Mouse (Mus musculus) gastrocnemius, adult 18-20 months (tissue): ENCODE data around the gene Prdm1. TPM values are rescaled to one million over a fixed set of nuclear protein-coding genes. Genes with fewer than 3 reads are reported as not detected.

Experiments used
- DNase-seq: peaks from one replicate; pipeline ENCODE4 v3.0.0; 2021; ENCODE audit warnings: low spot score
- total RNA-seq, 2 experiments: library from RNA; stranded (reverse); gene quantifications; 2 replicates each; pipeline ENCODE4 v1.2.3; 2021

Prdm1 gene
- total RNA-seq, 2 experiments from 2014 or later, result 0.16 to 0.43 TPM

DNA sequence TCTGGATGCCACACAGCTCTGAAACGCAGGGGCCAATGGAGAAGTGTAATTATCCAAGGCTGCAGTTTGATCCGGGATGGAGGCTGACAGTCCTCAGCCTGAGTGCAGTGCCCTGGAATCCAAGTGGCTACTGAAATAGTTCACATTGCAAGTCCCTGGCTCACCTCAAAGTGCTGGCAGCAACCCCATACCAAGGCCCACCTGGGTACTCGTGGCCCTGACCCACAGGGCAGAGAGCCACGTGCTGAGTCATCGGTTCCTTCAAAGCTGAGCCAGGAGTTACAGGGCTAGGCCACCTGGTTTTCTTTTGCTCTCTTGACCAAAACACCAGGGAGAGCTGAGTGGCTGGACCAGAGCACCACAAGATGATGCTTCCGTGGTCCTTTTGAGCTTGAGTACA lies 103.3 kb downstream of the Prdm1 start:
- no peak for DNase-seq

DNA sequence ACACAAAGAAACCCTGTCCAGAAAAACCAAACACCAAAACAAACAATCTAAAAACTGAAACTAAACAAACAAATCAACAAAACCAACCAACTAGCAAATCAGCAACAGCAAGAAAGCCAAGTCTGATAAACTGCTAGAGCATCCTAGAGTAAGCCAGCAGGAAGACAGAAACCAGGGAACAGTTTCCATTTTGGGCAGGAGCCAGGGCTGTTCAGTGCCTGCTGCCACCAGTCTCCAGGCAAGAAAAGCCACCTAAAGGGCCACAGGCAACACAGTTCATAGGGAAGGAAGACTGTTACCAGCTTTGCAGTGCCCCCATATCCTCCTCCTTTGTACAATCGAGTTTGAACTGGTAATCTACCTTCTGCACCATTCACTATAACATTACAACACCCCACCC lies 106.4 kb downstream of the Prdm1 start:
- no peak for DNase-seq

DNA sequence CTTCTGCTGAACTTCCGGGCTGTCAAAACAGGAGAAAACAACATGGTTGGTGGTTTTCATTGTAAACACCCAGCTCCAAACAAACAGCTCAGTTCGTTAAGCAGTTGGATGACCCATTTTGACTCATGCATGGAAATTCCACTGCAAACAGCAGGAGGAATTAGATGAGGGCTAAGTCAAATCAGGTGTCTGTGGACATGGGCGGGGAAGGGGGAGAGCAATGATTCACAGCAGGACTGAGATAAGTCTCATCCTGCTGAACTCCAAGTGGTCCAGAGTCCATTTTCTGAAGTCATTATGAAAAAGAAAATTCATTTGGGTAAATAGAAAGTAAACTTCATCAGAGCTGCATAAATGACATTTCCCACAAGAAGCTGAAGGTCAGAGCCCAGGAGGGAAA lies 108.1 kb downstream of the Prdm1 start:
- no peak for DNase-seq

- DNase-seq, result no peak
Measured at GRCm38 (mm10) chr10:44418901-44419300, 109.4 kb downstream of the Prdm1 start.

DNA sequence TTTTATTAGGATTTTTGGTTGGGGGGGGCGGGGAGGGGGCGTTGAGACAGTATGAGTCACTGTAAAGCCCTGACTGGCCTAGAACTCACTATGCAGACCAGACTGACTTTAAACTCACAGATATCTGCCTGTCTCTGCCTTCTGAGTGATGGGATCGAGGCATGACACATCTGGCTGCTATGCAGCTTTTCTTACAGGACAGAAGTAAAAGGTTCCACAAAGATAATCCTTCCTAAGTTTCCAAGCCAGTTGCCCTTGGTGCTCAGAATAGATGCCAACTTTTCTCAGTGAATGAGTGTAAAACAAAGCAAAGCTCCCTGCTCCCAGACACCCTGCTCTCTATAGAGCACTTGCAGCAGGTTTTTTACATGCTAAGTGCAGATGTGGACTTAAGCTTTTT lies 112.7 kb downstream of the Prdm1 start:
- DNase-seq, result no peak

- DNase-seq, result no peak
Measured at GRCm38 (mm10) chr10:44409958-44410357, 118.3 kb downstream of the Prdm1 start.

DNA sequence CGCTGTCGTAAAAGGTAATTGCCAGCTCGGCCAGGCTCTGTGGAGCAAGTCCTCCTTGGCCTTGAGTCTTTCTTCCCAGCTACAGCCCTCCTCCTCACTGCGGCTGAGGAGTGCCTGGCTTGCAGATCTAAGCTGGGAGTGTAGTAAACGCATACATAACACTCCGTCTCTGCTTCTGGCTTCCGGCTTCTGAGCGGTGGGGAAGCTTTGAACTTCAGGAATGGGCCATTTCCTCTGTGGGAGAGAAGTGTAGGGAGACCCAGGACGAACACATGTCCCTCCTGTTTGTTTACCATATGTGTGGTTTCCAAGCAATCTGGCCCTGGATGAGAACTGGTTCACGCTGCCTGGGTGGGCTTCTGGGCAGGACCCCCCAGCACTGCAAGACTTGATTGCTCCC lies 119.2 kb downstream of the Prdm1 start:
- no peak for DNase-seq

DNA sequence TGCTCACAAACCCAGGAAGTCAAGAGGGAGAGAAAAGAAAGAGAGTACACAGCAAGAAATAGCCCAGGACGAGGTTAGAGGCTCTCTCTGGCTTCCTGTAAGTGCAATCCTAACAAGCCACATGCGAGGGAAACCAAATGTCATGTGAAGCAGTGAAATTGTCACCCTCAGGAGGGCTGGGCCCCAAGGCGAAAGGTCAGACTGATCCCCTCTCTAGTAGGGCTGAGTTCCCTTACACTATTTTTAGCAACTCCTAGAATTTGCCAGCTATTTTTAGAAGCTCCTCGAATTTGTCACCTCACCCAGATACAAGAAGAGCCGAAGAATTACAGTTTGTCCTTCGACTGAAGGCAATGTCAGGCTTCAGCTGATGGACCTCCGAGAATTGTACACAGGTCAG lies 124.9 kb downstream of the Prdm1 start:
- DNase-seq, result peak; percentile 26

DNA sequence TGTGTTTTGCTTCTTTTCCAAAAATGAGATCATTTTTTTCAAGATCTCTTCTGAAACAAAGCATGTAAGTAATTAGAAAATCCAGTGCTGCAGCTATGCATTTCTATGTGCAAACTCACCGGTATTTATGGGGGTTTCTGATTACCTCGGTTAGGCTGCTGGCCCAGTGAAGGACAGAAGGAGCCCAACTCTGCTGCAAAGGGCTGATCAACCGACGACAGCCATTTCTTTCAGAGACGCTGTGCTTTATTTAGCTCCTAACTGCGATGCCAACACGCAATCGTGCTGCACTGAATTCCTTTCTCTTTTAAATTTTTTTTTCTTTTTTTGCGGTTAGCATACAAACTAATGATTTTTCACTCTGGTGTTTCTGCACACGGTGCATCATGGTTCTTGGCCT lies 126.7 kb downstream of the Prdm1 start:
- DNase-seq, result no peak

DNA sequence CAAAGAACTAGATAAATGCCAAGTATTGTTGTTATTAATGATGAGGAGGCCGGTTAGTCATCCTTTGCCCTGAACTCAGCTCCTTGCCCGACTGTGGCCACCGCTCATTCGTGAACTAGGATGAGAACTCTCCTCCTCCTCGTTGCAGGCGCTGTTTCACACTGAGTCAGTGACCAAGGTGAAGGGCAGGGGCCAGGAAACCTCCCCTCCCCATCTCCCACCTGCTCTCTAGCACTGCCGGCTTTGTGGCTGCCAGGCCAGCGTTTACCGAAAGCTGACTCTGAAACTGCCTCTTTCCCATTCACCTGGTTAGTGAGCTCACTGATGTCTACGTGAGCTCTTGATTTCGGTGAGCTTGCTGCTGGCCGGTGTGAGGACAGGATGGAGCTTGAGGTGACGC lies 127.7 kb downstream of the Prdm1 start:
- DNase-seq, result no peak

- DNase-seq, result no peak
Measured at GRCm38 (mm10) chr10:44400119-44400518, 128.2 kb downstream of the Prdm1 start.

GRCm38 (mm10) chr10:44392855-44393254 lies 135.4 kb downstream of the Prdm1 start:
- no peak for DNase-seq

DNA sequence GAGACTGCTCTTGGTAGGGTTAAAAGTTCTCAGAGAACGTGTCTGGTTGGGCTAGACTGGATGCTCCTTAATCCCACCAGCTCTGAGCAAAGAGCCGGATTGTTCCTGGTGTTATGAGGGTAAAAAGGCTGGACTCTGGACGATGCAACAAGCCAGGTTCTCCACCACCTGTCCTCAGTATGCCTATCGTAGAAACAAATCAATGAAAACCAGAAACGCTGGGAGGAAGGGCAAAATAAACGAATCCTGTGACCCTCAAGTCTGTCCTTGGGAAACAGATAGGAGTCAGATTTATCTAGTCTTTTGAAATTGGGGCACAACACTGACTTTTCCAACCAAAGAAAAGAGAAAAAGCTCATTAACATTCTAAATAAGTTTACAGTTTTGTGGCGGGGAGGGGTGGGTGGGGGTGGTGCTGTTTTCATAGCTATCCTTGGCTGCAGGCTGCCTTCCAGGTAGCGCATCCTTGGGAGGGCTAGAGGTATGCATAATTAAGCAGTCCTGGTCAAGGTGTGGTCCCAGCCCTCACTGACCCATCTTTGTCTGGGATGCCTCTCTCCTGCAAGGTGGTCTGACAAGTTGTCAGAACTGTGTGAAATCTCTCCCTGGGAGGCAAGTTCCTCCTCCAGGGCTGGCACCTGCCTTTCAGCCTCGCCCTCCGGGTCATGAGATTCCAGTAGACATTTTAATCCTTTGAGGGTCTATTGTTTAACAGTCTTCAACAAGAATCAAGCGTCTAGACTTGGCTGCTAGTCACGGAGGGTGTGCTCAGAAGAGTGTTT lies 136.6 kb downstream of the Prdm1 start:
- DNase-seq, result no peak

- no peak for DNase-seq
Measured at GRCm38 (mm10) chr10:44390286-44390685, 138.0 kb downstream of the Prdm1 start.

GRCm38 (mm10) chr10:44388706-44389233 lies 139.5 kb downstream of the Prdm1 start:
- no peak for DNase-seq
